Mouse (Mus musculus) cerebellum, adult 11 months (tissue): ENCODE results near the gene Scyl1.
A peak's percentile ranks its signal among the peaks of the same experiment; 100 is the strongest.
"Not testable (repeated sequence)": the region's sequence is repeated elsewhere in the genome, so short reads cannot be mapped to it uniquely, and the experiment has no call there.

Experiments
- DNase-seq: peaks from one replicate; pipeline ENCODE4 v3.0.0; 2022

Gene Scyl1

DNA sequence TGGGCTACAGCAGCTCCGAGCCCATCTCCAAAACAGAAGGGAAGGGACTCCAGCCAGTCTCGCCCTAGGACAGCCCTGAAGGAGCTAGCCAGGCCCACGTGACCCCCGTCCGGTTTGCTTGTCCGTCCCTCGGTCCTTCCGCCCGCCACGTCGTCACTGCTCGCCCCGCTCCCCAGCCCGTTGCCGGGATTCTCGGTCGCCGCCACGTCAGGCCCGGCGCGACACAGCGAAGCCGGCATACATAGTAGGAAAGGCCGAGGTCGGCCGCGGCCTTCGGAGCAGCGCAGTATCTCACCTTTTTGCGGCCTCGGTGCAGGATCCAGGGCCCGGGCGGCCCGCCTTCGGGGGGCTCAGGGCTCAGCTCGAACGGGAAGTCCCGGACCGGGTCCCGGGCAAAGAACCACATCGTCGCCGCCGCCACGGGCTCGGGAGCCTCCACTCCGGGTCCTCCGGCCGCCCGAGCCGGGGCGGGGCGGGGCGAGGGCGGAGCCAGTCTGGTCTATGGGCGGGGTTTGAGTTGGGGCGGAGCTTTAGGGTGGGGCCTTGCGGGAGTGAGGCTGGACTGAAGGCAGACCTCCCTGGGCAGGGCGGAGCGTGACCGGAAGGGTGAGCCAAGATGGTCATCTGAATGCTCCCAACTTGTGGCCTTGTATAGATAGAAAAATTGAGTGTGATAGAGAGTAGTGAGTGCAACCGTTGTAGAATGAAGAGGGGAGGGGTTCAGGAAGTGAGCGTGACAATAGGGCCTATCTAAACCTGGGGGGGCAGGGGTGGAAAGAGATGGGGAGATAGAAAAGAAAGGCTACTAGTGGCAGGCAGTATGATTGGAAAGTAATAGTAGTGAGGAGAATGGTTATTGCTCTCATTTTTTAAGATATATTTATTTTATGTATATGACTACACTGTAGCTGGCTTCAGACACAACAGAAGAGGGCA, at the start of gene Scyl1:
Gene Scyl1 (minus strand): TSS at position 495 of the 936 bp plus-strand sequence.
- DNase-seq: peak; percentile 96

DNA sequence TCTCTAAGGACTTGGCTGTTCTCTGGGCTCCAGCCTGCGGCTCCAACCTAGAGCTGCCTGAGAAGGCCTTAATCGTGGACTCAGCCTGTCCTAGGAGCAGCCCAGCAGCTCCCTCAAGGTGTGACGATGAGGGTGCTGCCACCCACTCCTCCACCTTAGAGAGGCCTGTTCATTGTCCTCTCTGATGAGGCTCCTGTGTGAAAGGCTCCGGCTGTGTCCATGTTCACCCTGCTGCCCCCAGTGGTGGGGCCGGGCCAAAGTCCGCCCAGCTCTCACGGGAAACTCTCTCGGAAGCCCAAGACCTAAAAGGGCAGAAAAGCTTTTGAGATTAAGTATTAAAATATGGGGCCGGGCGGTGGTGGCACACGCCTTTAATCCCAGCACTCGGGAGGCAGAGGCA, 48.3 kb upstream of the Scyl1 start:
- no peak for DNase-seq

DNA sequence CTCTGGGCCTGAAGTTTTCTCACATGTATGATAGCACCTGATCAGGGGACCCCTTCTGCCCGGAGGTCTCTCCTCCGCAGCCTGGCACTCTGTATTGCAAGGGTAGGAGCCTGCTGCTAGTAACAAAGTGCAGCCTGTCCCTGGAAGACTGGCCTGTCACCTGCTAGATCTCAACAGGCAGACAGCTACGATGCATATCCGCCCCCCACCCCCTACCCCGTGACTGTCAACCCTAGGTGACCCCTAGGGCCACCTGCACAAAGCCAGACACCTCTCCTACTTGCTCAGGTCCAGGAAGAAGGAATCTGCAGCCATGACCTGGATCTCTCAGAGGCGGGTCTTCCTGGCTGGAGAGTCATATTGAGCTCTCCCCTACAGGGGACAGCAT, 47.4 kb upstream of the Scyl1 start:
- DNase-seq: no peak

DNA sequence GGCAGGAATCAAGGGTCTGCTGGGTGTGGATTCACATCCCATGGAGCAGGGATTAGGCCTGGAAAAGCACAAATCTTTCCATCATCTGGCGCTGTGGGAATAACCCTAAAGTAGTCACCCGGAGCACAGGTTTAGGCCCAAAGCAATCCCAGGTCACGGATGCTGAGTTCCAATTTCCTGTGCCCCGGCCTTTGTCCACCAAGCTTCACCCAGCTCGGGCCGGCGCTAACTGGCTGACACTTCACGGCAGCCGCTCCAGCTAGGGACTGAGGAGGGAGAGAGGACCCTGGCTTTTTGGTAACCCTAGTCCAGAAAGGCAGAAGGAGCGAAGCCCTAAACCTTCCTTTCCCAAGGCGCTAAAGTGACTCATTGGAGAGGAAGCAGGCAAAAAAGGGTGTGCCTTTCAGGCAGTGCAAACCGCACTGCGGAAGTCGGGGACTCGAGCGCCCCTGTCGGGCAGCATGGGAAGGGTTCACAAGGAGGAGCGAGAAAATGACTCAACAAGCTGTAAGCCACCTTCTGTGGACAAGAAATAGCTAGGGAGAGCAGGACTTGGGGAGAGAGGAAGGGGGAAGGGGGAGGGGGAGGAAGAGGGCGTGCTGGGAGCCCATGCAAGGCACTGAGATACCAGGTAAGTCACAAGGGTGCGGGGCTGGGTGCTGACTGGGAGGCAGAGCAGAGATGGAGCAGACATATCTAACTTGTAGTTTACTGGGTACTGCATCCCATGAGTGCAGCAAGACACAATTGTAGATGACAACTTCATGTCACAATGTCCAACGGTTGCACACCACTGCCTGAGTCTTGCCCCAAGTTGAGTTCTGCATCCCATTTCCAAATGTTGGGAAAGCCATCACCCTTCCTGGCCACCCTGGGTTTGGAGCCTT, 46.7 kb upstream of the Scyl1 start:
- peak; percentile 86 for DNase-seq

DNA sequence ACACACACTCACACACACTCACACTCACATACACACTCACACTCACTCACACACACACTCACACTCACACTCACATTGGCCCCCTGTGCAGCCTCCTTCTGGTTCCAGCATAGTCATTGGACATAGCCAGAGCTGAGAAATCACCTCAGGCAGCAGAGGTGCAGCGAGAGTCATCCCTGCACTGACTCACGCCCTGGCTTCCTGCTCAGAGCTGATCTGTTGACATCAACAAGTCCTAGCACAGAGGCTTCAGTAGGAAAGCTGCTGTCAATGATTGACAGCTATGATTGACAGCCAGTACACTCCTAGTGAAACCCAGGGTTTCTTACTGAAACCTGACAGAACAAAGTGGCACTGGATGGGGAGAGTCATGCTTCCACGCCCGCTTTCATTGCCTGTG, 44.7 kb upstream of the Scyl1 start:
- DNase-seq: no peak

DNA sequence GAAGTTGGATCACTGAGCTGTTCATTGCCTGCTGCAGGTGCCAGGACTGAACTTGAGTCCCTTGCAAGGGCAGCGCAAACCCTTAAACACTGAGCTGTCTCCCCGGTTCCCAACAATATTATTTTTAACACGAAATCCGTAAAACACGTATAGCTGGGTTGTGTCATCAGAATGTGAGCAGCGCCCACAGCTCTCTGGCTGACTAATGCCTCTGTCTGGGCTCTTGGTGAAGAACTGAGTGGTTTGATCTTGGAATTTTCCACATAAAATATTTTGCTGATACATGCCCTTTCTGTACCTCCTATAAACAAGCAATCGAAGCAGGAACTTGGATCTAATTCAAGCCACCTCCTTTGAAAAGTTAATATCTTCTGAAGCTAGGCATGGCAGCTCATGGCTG, 43.8 kb upstream of the Scyl1 start:
- no peak for DNase-seq

DNA sequence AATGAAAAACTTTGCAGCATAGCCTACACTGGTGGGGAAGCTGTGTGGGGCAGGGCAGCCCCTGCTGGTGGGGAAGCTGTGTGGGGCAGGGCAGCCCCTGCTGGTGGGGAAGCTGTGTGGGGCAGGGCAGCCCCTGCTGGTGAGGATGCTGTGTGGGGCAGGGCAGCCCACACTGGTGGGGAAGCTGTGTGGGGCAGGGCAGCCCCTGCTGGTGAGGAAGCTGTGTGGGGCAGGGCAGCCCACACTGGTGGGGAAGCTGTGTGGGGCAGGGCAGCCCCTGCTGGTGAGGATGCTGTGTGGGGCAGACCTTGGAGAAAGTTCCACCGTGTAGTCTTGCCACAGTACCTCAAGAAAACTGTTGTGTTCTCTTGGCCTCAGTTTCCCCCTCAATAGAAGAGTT, 42.8 kb upstream of the Scyl1 start:
- DNase-seq: not testable (repeated sequence)

DNA sequence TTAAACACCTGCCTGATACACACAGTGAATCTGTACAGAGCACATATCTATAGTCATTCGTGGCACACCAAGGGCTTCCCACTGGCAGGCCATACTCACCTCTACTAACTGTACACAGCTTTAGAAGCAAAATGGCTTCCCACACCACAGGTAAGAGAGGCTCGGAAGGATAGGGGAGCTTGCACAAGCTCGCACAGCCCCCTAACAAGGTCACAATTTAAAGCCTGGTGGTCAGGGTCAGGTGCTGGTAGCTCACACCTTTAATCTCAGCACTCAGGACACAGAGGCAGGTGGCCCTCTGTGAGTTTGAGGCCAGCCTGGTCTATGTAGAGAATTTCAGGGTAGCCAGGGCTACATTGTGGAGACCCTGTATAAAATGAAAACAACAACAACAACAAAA, 42.3 kb upstream of the Scyl1 start:
- DNase-seq: no peak

DNA sequence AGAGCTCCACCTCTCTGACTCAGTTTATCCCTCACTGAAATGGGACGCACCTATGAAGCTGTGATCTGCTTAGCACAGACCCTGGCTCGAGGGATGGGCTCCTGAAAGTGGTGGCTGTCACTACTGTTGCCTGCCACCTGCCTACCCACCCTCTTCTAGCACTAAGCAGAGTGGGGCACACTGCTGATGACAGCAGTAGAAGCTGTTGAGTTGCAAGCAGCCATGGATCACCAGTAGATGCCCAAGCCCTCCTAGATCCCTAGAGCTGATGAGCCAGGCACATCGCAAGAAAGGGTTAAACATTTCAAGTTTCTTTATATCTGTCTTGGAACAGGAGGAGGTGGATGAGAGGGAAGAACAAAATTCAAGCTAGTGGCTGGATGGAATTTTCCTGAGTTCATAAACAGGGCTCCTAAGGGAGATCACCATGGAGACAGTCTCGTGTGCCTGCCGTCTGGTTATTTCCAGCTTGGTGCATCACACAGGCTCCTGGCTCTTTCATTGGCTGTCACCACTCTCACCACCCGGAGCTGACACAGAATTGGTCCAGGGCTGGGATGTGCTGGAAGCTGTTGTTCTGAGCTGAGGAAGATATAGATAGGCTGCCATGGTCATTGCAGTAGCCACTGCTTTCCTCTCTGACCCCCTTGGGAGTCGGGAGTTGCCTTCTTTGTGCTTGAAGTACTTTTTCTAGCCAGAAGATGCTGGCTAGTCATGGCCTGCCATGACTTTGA, 40.7 kb upstream of the Scyl1 start:
- DNase-seq: peak; percentile 78

DNA sequence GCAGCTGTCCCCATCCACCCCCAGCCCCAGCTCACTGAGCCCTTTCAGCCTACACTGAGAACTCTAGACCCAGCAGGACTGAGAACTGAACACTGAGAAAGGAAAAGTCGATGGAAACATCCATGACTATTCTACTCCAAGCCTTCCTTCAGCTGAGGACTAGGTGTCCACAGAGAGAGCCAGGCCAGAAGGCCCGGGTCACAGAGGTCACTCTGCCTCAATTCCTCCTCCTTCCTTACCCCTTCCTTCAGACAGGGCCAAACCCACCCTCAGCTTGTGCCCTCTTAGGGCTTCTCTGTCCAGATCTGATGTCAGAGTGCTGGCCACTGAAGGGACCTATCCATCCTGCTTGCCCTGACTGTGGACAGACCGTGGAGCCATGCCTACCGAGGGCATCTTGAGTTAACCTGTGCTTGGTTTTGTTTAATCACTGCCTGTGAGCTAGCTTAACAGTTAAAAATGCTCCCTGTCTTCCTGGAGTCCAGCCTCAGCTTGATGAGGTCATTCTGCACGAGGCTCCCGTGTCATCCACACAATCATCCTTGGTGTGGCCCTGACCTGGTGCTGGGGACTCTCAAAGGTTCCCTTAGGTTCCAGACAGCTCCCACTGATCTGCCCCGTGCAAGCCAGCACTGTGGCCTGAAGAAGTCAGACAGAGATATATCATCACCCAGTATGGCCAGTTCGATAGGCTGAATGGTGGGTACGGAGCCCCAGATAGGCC, 39.8 kb upstream of the Scyl1 start:
- no peak for DNase-seq

DNA sequence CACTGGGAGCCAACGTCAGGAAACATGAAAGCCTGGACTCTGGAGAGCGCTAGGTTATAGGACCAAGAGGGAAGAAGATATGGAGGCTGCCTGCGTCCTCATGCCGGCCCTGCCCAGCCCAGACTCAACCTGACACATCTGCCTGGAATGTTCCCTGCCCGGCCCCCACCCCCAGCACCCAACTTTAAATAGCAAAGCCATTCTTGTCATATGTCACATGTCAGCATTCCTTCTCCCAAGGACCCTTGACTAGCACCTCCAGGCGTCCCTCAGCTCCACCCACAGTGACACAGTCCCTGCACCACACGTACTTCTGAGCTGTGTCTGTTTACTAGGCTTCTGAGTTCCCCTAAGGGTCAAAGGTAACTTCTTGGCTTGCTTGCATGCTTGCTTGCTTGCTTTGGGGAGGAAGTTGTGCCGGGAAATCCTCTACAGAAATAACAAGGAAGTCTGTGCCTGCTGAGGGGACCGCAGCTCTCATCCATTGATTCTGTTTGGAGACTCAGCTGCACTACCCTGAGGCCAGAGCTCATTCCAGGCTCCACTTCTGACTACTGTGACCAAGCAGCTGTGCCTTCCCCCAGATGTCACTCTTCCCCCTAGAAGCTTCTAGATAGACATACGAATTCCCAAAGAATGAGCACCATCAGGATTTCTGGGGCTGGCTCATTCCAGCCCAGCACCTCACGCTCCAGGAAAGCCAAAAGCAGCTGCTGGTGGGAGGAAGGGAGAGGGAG, 39.1 kb upstream of the Scyl1 start:
- DNase-seq: no peak

DNA sequence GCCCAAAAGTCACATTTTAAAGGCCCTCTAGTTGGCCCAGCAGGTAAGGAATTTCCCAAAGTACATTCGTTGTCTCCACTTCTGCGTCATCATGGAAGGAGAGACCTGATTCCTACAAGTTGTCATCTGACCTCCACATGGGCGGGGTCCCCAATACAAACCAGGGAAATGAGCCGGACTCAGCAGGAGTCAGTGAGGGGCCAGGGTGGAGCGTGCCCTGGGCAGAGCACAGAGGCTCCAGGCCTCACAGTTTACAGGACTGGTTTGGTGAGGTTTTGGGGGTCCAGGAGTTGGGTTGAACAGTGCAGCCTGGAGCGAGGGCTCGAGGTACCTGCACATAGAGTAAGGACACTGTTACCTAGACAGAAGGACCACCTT, 38.5 kb upstream of the Scyl1 start:
- no peak for DNase-seq

DNA sequence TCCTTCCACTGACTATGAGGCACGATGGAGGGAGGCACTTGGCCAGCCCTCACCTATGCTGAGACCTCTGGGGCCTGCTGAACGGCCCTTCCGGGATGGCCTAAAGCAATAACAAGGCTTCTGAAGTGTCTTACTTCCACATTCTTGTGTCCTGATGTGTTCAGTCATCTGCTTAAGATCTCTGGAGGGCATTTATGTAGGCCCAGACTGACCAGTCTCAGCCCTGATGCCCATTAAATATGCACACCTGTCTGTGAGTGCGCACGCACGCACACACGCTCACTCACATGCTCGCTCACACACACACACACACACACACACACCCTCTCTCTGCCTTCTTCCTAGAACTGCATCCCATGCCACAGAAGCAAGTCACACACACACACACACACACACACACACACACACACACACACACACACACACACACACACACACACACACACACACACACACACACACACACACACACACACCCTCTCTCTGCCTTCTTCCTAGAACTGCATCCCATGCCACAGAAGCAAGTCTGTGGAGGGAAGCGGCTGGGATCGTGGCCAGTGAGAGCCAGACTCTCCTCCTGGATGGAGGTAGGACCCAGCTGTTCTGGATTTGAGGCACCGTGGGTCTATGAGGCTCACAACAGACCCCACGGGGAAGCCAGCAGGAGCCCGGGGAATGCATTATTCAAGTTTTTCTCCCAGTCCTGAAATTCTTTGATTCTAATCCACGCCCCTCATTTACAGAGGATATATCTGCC, 37.9 kb upstream of the Scyl1 start:
- DNase-seq: no peak

DNA sequence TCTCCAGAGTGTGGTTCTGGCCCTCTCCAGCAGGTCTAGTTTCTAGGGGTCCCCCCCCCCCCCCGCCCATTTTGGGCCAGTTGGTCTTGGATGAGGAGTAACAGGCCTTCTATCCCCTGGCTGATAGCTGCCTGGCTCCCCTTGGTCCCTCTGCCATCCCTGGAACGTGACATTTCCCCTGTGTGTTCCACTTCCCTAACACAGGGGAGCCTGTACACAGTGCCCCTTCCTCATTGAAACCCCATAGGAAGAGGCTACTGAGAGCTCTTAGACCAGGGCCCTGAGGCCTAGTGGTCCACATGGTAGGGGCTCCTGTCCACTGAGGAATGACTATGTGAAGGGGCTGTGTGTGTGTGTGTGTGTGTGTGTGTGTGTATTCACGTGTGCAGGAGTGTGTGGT, 36.5 kb upstream of the Scyl1 start:
- no peak for DNase-seq

DNA sequence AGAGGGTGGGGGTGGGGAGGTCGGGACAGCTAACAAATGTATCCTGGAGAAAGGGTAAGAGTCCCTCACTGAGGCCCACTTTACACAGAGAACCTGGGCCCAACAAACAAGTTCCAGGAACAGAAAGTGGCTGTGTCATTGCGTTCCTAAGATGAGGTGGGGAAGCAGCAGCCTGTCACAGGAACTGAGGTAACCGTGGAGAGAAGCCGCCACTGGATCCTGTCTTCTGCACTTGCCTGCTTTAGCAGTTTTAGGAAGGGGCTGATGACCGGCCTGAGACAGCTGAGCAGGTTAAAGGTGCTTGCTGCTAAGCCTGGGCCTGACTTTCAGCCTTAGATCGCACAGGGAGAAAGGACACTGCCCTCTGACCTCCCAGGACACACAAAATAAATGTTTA, 35.6 kb upstream of the Scyl1 start:
- DNase-seq: no peak

DNA sequence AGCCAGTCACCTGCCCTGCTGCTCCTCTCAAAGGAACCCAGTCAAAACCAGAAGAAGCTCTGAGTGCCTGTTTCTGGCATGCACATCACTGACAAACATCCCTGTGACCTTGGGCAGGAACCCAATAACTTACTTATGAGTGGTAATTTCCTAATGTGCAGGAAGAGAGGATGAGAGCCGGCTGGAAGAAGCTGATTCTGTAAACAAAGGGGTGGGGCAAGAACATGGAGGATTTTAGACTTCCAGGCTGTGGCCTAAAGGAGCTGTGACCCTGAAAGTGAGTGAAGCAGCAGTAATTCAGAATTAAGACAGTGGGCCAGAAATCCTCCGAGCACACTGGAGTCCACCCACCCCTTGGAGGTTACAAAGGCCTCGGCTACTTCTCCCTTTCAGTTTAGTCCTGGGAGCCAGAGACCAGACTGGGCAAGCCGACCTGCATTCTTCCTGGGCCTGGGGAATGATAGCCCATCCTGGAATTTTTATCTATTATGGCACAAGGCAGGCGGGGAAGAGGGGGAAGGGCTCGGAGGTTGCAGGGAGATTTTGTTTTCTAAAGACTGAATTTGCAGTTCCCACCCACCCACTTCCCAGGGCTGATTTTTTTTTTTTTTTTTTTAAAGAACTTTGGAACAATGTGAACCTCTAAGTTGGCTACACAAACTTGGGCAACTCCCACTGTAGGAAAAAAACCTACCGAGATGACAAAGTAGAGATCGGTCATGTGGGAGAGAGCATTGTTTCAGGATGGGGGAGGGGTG, 35.0 kb upstream of the Scyl1 start:
- no peak for DNase-seq

DNA sequence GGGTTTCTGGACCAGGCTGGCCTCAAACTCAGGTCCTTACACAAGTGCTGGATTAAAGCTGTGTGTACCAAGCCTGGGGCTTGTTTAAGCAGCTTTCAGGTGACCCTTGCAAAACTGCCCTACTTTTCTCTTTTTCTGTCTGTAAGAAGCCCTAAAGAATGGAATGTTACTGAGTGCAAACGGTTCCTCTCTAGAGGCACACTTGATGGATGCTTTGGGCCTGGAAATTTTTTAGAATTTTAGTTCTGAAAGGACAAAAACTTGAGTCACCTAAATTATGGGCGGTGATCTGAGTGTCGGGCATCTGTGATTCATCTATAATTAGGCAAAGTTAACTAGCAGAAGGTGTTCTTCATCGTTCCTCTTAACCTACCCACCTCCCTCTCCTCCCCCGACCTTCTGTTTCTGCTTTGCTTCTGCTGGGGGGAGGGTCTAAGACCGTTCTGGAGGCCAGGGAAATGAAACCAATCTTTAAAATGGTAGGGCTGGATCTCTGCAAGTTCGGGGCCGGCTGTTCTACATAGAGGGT, 33.2 kb upstream of the Scyl1 start:
- DNase-seq: no peak

DNA sequence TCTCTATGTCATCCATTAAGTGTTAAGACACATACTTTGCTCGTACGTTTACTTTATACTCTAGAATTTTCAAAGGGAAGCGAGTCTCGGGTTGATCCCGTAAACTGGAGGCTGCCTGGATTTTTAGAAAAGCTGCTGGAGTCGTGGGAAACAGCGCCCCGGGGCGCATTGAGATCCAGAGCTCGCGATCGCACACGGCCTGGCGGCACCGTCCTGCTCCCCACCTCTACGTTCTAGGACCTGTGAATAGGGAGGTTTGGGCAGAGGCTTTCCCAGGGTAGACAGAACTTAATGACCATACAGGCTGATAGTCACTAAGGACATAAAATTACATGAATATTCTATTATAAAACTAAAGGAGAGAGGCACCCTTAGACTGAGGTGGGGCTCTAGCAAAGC, 32.7 kb upstream of the Scyl1 start:
- no peak for DNase-seq

DNA sequence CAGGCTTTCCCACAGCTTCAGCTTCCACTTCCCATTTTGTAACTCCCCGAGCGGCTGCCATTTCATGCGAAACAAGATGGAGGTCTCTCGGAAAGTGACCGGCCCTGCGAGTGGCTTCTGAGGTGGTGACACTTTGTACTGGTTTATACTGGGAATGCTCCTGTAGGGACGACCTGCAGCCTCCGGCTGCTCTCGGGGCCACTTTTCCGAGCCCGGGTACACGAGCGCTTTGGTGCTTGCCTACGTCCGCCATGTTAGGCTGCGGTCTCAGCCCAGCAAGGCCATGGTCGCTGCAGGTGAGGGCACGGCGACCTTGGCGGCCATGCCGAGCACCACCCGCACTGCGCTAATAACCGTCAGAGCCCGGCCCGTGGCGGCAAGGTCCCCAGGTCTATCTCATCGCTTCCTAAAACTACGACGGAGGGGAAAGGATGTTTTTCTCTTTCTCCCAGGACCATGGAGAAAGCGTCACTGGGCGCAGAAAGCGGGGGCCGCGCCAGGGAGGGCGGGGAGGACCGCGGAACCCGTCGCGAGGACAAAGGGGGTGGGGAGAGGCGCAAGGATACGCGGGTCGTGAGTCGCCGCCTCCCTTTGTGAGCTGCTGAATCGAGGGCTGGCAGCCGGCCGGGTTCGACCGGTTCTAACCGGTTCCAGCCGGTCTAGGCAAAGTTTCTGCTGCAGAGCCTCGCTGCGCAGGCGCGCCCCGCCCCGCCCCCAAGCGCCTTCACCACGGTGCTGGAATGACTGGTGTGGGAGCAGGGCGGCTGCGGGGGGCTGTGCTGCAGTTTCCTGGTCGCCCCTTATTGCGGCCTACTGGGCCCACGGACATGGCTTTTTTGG, 32.0 kb upstream of the Scyl1 start:
- DNase-seq: peak; percentile 99
